Mouse (Mus musculus) hindbrain, postnatal 0 days (tissue): ENCODE measurements around the gene Arpp21. TPM values are rescaled to one million over a fixed set of nuclear protein-coding genes. Genes with fewer than 3 reads are reported as not detected.

Experiments
- ATAC-seq: fragments of 200-750 bp; cut with Nextera tagmentation; 2 replicates; pipeline ENCODE4 v1.8.0; 2017; ENCODE audit warnings: mild to moderate bottlenecking, moderate TSS enrichment, moderate library complexity
- DNase-seq: peaks from one replicate; pipeline ENCODE4 v3.0.0-alpha.2; 2015; ENCODE audit warnings: low spot score
- H3K27ac ChIP-seq: fragments of 300-500 bp; sonication (generic); 2 replicates; pipeline ENCODE4 v1.5.1; 2014; ENCODE audit warnings: mild to moderate bottlenecking
- H3K27me3 ChIP-seq: fragments of 300-500 bp; sonication (generic); 2 replicates; pipeline ENCODE4 v1.6.1; 2014; ENCODE audit warnings: low read length, mixed read lengths; ENCODE audit not compliant: insufficient read depth
- H3K36me3 ChIP-seq: fragments of 300-500 bp; sonication (generic); 2 replicates; pipeline ENCODE4 v1.6.1; 2014; ENCODE audit warnings: low read length, mixed read lengths; ENCODE audit not compliant: insufficient read depth
- H3K4me1 ChIP-seq: fragments of 300-500 bp; sonication (generic); 2 replicates; pipeline ENCODE4 v1.6.1; 2014; ENCODE audit warnings: antibody characterized with exemption, low read length, mixed read lengths; ENCODE audit not compliant: insufficient read depth
- H3K4me2 ChIP-seq: fragments of 300-500 bp; sonication (generic); 2 replicates; pipeline ENCODE4 v1.6.1; 2014; ENCODE audit warnings: low read depth, mild to moderate bottlenecking, low read length, moderate library complexity, mixed read lengths
- H3K4me3 ChIP-seq: fragments of 300-500 bp; sonication (generic); 2 replicates; pipeline ENCODE4 v1.5.1; 2014; ENCODE audit warnings: low read length
- H3K9ac ChIP-seq: fragments of 300-500 bp; sonication (generic); replicated peaks from 2 replicates; pipeline ENCODE4 v1.6.1; 2014; ENCODE audit warnings: mild to moderate bottlenecking, low read length, moderate library complexity, mixed read lengths
- H3K9me3 ChIP-seq: fragments of 300-500 bp; sonication (generic); 2 replicates; pipeline ENCODE4 v1.6.1; 2016; ENCODE audit warnings: low read length, mixed read lengths
- CTCF ChIP-seq: IDR thresholded peaks from 2 replicates; pipeline ENCODE4 v1.5.1; 2016; ENCODE audit warnings: antibody characterized with exemption, control low read depth, low read depth
- WGBS: fragments of 180-500 bp; shearing (Covaris S2); extraction: QIAGEN DNeasy Blood & Tissue Kit; methylation state at CpG from one replicate; pipeline ENCODE4 v1.1.7; 2014; 5-methylcytosine and 5-hydroxymethylcytosine counted together
- polyA plus RNA-seq: library from polyadenylated mRNA; unstranded; fragments of >200 nt; fragmentation: Nextera tagmentation; extraction: Ambion mirVana; gene quantifications from 2 replicates; pipeline ENCODE4 v1.2.1, GENCODE M21; 2015
- total RNA-seq: library from RNA; depleted of rRNA; stranded (reverse); fragments of >200 nt; gene quantifications from 2 replicates; pipeline ENCODE4 v1.2.3, GENCODE M21; 2014; rRNA removed

Gene Arpp21
- total RNA-seq (80.5 and 88.0 TPM in 2 replicates), polyA plus RNA-seq (60.9 and 64.6 TPM in 2 replicates)

DNA sequence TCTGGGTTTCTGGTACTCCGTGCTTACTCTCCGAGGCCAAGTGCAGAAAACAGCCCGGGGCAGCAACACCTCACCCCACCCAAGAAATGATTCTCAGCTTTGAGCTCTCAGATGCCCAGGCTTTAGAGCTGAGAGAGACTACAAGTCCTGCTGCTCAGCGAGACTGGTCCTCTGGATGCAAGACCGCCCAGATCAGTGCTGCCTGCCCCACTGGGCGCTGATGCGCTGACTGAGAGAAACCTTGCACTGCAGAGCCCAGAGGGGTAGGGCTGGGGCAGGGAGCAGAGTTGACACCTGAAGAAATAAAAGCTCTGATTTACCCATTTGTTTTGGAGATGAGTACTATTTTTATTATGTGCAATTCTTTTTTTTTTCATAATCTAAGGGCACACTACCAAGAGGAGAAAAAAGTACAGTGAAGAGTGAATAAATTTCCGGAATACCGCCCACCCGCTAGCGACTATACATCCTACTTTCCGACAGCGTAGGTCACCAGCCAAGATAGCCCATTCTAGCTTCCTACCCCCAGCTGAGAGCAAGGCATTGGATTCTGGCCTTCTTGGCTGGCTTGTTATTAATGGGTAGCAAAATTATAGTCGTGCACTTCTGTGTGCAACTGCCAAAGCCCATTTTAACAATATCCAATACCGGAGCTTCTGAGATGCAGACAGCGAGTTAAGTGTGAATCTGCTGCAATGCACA lies at the start of gene Arpp21:
Gene Arpp21 (minus strand): TSS at position 243 of the 702 bp plus-strand sequence.
- peak within 1 kb of the TSS; percentile 94 for H3K27ac ChIP-seq
- TF ChIP-seq CTCF, result no peak
- H3K4me3 ChIP-seq, result peak within 1 kb of the TSS; percentile 60
- peak; percentile 67 for ATAC-seq
- 8% methylated on average over 16 of the region's 16 CpGs for WGBS
- H3K36me3 ChIP-seq, result no peaks in the 10 kb centered on the region
- peak within 1 kb of the TSS; percentile 80 for H3K9ac ChIP-seq
- no peaks in the 10 kb centered on the region for H3K9me3 ChIP-seq
- peak within 1 kb of the TSS; percentile 81 for H3K4me2 ChIP-seq
- H3K27me3 ChIP-seq, result no peaks in the 10 kb centered on the region
- no peaks in the 10 kb centered on the region; the same call in 1 of the 2 replicates for H3K4me1 ChIP-seq
- DNase-seq, result peak; percentile 63

DNA sequence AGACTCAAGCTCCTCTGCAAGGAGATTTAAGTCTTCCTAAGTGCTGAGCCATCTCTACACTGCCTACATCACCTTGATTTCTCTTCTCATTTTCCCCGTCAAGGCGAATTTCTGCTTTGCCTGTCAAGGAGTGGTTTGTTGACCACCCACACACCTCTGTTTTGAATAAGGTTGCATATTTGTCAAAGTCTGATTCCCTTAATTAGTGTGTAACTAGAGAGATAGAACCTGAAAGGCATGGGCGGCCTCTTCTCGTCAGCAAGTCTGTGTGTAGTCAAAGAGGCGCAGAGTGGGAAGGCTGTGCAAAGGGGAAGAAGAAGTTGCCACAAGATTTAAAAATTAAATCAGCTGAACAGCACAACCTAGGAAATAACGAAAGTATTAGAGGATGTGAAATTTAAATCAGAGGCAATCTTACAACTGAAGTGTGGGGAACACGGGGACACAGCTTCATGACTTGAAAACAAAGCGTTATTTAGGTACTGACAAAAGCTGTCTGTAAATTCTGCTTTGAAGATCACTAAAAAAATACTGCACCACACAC lies 36.8 kb upstream of the Arpp21 start:
- H3K27ac ChIP-seq, result no peak overlapping the region
- no peak for TF ChIP-seq CTCF
- ATAC-seq (no peak), DNase-seq (no peak)
- no peaks in the 10 kb centered on the region for H3K27me3 ChIP-seq
- H3K36me3 ChIP-seq, result no peaks in the 10 kb centered on the region
- no peak overlapping the region for H3K4me3 ChIP-seq
- no peak overlapping the region for H3K9ac ChIP-seq
- 82% methylated on average over 8 of the region's 8 CpGs for WGBS
- no peaks in the 10 kb centered on the region for H3K9me3 ChIP-seq
- no peaks in the 10 kb centered on the region for H3K4me1 ChIP-seq
- no peak overlapping the region for H3K4me2 ChIP-seq

GRCm38 (mm10) chr9:112264982-112265641 lies 29.4 kb upstream of the Arpp21 start:
- Histone ChIP-seq H3K27me3 (no peaks in the 10 kb centered on the region), H3K9me3 (no peaks in the 10 kb centered on the region), H3K27ac (no peak overlapping the region), H3K4me1 (no peaks in the 10 kb centered on the region), H3K4me2 (no peak overlapping the region), H3K36me3 (no peaks in the 10 kb centered on the region), H3K9ac (no peak overlapping the region), H3K4me3 (no peak overlapping the region)
- no peak for ATAC-seq
- DNase-seq, result no peak
- 73% methylated on average over 4 of the region's 4 CpGs for WGBS
- TF ChIP-seq CTCF, result no peak

DNA sequence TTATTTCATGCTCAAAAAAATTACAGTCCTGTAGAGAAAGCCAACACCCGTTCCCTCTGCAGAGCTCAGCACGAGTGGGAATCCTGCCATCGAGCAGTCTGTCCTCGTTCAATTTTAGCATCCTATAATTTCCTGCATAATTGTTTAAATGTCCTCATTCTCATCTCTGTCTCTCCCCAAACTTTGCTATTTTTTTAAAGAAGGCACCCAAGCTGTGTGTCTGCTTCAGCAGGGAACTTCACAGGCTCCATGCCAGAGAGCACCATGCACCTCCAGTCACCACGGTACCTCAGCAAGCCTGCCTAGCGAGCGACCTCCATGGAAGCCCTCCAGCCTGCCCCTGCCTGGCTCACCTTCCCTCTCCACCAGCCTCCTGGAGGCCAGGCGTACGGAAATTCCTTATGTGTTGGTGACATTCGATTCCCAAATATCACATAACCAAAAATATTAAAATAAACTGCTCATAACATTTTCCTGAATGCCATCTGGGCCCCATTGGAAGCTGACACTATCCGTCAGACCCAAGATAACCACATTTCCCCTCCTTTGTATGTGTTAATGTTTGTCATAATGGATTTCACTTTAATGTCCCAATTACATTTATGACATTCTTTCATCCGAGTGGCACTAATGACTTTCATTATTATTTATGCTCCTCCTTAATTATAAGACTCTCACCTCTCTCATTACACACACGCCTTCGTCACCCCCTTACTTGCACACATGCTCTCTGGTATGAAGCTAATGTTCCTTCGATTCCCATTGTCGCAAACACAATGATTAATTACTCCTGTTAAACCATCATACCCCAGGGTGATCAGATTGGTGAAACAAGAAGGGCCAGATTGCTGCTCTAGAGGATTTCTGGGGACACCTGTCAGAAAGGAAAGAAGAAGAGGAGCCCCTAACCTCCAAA lies 26.5 kb upstream of the Arpp21 start:
- H3K4me2 ChIP-seq, result no peak overlapping the region
- peak overlapping the region; percentile 36; the same call in 1 of the 2 replicates for H3K27ac ChIP-seq
- H3K4me1 ChIP-seq, result no peaks in the 10 kb centered on the region
- H3K27me3 ChIP-seq, result no peaks in the 10 kb centered on the region
- 62% methylated on average over 16 of the region's 16 CpGs for WGBS
- peak; percentile 33 for DNase-seq
- TF ChIP-seq CTCF, result no peak
- no peaks in the 10 kb centered on the region for H3K9me3 ChIP-seq
- H3K36me3 ChIP-seq, result no peaks in the 10 kb centered on the region
- ATAC-seq, result no peak
- no peak overlapping the region for H3K4me3 ChIP-seq
- no peak overlapping the region for H3K9ac ChIP-seq

GRCm38 (mm10) chr9:112261556-112261955 lies 25.8 kb upstream of the Arpp21 start:
- Histone ChIP-seq H3K4me1 (no peaks in the 10 kb centered on the region), H3K27ac (no peak overlapping the region), H3K4me3 (no peak overlapping the region), H3K9ac (no peak overlapping the region), H3K36me3 (no peaks in the 10 kb centered on the region), H3K27me3 (no peaks in the 10 kb centered on the region), H3K9me3 (no peaks in the 10 kb centered on the region), H3K4me2 (no peak overlapping the region)
- no peak for DNase-seq
- WGBS, result 65% methylated on average over 2 of the region's 2 CpGs
- no peak for TF ChIP-seq CTCF
- no peak for ATAC-seq

GRCm38 (mm10) chr9:112260696-112261095 lies 25.0 kb upstream of the Arpp21 start:
- no peak overlapping the region for H3K4me3 ChIP-seq
- H3K9me3 ChIP-seq, result no peaks in the 10 kb centered on the region
- H3K36me3 ChIP-seq, result no peaks in the 10 kb centered on the region
- no peaks in the 10 kb centered on the region for H3K27me3 ChIP-seq
- 57% methylated on average over 2 of the region's 2 CpGs for WGBS
- no peak overlapping the region for H3K27ac ChIP-seq
- no peak for TF ChIP-seq CTCF
- DNase-seq (peak; percentile 25), ATAC-seq (no peak; the same call in 1 of the 2 replicates)
- no peaks in the 10 kb centered on the region for H3K4me1 ChIP-seq
- H3K4me2 ChIP-seq, result no peak overlapping the region
- H3K9ac ChIP-seq, result no peak overlapping the region
